Mouse (Mus musculus) heart, postnatal 25 days (tissue): ENCODE results near the gene Tsga8. TPM values are rescaled to one million over a fixed set of nuclear protein-coding genes. Genes with fewer than 3 reads are reported as not detected.

Experiments used
- DNase-seq: peaks from one replicate; pipeline ENCODE4 v3.0.0; 2022; ENCODE audit warnings: low spot score
- intact Hi-C: fragments of 180-260 bp; cut with DNase I; formaldehyde crosslinking; loops from one replicate; pipeline ENCODE4 v1.15.1; 2025
- total RNA-seq, 2 experiments: library from RNA; stranded (reverse); gene quantifications; 2 replicates each; pipeline ENCODE4 v1.2.3; 2021

Tsga8 gene
- not detected for total RNA-seq

GRCm38 (mm10) chrX:83487598-83487997, at the start of gene Tsga8:
Gene Tsga8, minus strand, starts transcription at chrX:83487924.
- no peak for DNase-seq
- intact Hi-C loops = no loop called here
